Mouse (Mus musculus) neural tube, embryonic 14.5 days (tissue): Measurements from ENCODE around the gene 3425401B19Rik. TPM values are rescaled to one million over a fixed set of nuclear protein-coding genes. Genes with fewer than 3 reads are reported as not detected.
A peak's percentile ranks its signal among the peaks of the same experiment; 100 is the strongest.

Source experiments
- ATAC-seq: fragments of 200-750 bp; cut with Nextera tagmentation; 2 replicates; pipeline ENCODE4 v1.8.0; 2017; ENCODE audit warnings: low read depth, mild to moderate bottlenecking, moderate TSS enrichment, moderate library complexity
- H3K27ac ChIP-seq: fragments of 300-500 bp; sonication (generic); 2 replicates; pipeline ENCODE4 v1.5.1; 2014; ENCODE audit warnings: low read depth, mild to moderate bottlenecking, control low read depth, low read length, moderate library complexity, mixed read lengths
- H3K27me3 ChIP-seq: fragments of 300-500 bp; sonication (generic); 2 replicates; pipeline ENCODE4 v1.6.1; 2014; ENCODE audit warnings: low read length; ENCODE audit not compliant: control insufficient read depth, insufficient read depth
- H3K36me3 ChIP-seq: fragments of 300-500 bp; sonication (generic); 2 replicates; pipeline ENCODE4 v1.6.1; 2014; ENCODE audit warnings: low read length, mixed read lengths; ENCODE audit not compliant: control insufficient read depth, insufficient read depth
- H3K4me1 ChIP-seq: fragments of 300-500 bp; sonication (generic); 2 replicates; pipeline ENCODE4 v1.6.1; 2014; ENCODE audit warnings: low read length; ENCODE audit not compliant: control insufficient read depth, insufficient read depth
- H3K4me2 ChIP-seq: fragments of 300-500 bp; sonication (generic); 2 replicates; pipeline ENCODE4 v1.6.1; 2014; ENCODE audit warnings: mild to moderate bottlenecking, low read depth, low read length, control low read depth
- H3K4me3 ChIP-seq: fragments of 300-500 bp; sonication (generic); 2 replicates; pipeline ENCODE4 v1.5.1; 2014; ENCODE audit warnings: low read depth, low read length, control low read depth, mixed read lengths
- H3K9ac ChIP-seq: fragments of 300-500 bp; sonication (generic); replicated peaks from 2 replicates; pipeline ENCODE4 v1.6.1; 2014; ENCODE audit warnings: low read depth, mild to moderate bottlenecking, control low read depth, low read length, mixed read lengths
- H3K9me3 ChIP-seq: fragments of 300-500 bp; sonication (generic); 2 replicates; pipeline ENCODE4 v1.6.1; 2016; ENCODE audit warnings: low read length; ENCODE audit not compliant: control insufficient read depth
- WGBS: fragments of 180-500 bp; shearing (Covaris S2); extraction: QIAGEN DNeasy Blood & Tissue Kit; methylation state at CpG from one replicate; pipeline ENCODE4 v1.1.7; 2014; 5-methylcytosine and 5-hydroxymethylcytosine counted together
- polyA plus RNA-seq: library from polyadenylated mRNA; unstranded; fragments of >200 nt; fragmentation: Nextera tagmentation; extraction: Ambion mirVana; gene quantifications from 2 replicates; pipeline ENCODE4 v1.2.1, GENCODE M21; 2014

3425401B19Rik gene
- polyA plus RNA-seq, 1 experiment from 2014 or later: 0.21 TPM

DNA sequence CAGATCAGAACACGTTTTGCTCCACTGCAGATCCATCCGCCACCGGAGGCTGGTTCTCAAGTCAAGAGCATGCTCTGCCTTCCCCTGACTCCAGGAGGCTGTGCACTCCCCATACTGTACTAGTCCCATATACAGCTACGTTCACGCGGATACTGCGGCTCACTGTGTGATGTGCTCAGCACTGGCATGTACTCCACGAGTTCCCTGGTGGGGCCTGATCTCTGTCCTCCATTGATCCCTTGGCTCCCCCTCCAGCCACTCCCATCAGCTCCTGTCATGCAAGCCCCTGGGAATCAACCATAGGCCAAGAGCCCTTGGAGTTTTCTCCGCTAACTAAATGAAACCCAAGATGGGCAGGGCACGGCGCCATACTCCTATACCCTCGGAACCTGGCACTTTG, 2.6 kb downstream of the 3425401B19Rik start:
- no peaks in the 10 kb centered on the region for H3K9me3 ChIP-seq
- no peak overlapping the region for H3K9ac ChIP-seq
- no peak for ATAC-seq
- 98% methylated on average over 12 of the region's 12 CpGs for WGBS
- no peak overlapping the region for H3K27ac ChIP-seq
- H3K4me2 ChIP-seq: no peak overlapping the region
- H3K4me3 ChIP-seq: no peak overlapping the region
- H3K36me3 ChIP-seq: no peaks in the 10 kb centered on the region
- no peaks in the 10 kb centered on the region for H3K27me3 ChIP-seq
- H3K4me1 ChIP-seq: peaks cover 3% of the 10 kb centered on the region; the same call in 1 of the 2 replicates

DNA sequence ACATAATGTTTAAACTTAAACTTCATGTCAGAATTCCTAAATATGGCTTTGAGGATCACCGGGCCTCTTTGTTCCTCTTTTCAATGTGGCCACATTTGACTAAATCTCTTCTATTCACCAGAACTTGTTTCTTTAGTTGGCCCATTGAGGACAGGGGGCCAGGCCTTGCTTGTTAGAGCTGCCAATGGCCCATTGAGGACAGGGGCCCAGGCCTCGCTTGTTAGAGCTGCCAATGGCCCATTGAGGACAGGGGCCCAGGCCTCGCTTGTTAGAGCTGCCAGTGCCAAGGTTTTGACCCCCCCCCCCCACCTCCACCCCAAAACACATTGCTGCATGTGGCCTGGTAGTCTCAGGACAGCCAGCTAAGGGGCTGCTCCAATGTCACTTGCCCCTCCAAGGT, 3.5 kb downstream of the 3425401B19Rik start:
- no peaks in the 10 kb centered on the region for H3K27me3 ChIP-seq
- no peak overlapping the region for H3K27ac ChIP-seq
- ATAC-seq: no peak
- H3K36me3 ChIP-seq: no peaks in the 10 kb centered on the region
- H3K9ac ChIP-seq: no peak overlapping the region
- H3K9me3 ChIP-seq: no peaks in the 10 kb centered on the region
- 69% methylated on average over 3 of the region's 3 CpGs for WGBS
- peaks cover 3% of the 10 kb centered on the region; the same call in 1 of the 2 replicates for H3K4me1 ChIP-seq
- H3K4me3 ChIP-seq: no peak overlapping the region
- H3K4me2 ChIP-seq: no peak overlapping the region

DNA sequence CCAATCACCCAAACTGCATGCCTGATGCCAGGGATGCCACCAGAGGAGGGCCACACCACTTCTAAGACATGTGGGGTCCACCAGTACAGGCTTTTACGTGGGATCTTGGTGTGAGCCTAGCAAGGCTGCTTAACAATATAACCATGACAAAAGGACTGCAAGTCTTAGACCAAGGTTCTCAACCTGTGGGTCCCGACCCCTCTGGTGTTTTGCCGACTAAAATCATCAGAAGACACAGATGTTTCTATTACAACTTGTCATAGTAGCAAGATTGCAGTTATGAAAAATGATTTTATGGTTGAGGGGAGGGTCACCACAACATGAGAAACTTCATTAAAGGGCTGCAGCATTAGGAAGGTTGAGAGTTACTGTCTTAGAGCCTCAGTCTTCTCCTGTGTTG, 6.5 kb downstream of the 3425401B19Rik start:
- Histone ChIP-seq H3K9me3 (no peaks in the 10 kb centered on the region), H3K4me3 (no peak overlapping the region), H3K4me1 (no peaks in the 10 kb centered on the region), H3K36me3 (no peaks in the 10 kb centered on the region), H3K27me3 (no peaks in the 10 kb centered on the region), H3K9ac (no peak overlapping the region), H3K4me2 (no peak overlapping the region), H3K27ac (no peak overlapping the region)
- WGBS: 75% methylated on average over 3 of the region's 3 CpGs
- ATAC-seq: no peak

DNA sequence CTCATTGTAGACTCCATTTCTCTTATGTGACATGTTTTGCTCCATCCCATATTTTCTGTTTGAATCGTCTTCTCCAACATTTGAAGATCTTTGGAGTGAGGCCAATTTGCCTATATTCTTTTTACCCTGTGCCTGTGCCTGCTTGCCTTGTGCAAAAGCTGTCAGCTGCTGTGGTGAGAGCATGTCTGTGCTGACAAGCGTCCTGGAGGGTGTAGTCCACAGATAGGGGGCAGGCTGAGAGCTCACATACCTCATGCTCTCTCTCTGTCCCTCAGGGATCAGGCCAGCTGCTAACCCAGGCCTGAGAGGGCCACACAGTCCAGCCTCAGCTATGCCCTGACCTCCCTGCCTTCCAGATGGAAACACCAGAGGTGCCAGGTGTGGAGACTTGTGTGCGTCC, 11.9 kb downstream of the 3425401B19Rik start:
- Histone ChIP-seq H3K36me3 (no peaks in the 10 kb centered on the region), H3K9ac (no peak overlapping the region), H3K4me1 (no peaks in the 10 kb centered on the region), H3K4me3 (no peak overlapping the region), H3K27ac (no peak overlapping the region), H3K9me3 (no peaks in the 10 kb centered on the region), H3K4me2 (no peak overlapping the region), H3K27me3 (no peaks in the 10 kb centered on the region)
- no peak for ATAC-seq
- WGBS: 59% methylated on average over 3 of the region's 3 CpGs

DNA sequence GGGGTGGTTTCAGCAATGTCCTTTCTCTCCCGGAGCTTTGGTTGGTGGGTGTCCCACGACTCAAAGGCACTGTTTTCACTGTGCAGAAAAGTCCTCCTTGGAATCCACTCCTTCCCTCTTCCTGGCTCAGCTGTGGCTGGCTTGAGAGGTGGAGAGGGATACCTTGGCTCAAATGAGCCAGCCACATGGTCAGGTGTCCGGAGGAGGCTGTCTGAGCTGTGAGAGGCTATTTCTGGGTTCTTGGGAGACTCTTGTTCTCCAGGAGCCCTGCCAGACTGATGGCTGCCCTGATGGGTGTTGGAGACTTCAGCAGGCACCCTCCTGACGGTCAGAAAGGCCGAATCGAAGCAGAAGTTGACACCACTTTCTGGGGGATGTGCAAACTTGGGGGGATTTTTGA, 22.0 kb downstream of the 3425401B19Rik start:
- Histone ChIP-seq H3K9ac (no peak overlapping the region), H3K4me3 (no peak overlapping the region), H3K9me3 (no peaks in the 10 kb centered on the region), H3K27ac (no peak overlapping the region), H3K4me2 (no peak overlapping the region), H3K36me3 (no peaks in the 10 kb centered on the region), H3K27me3 (no peaks in the 10 kb centered on the region), H3K4me1 (no peaks in the 10 kb centered on the region)
- no peak for ATAC-seq
- WGBS: 91% methylated on average over 6 of the region's 6 CpGs

DNA sequence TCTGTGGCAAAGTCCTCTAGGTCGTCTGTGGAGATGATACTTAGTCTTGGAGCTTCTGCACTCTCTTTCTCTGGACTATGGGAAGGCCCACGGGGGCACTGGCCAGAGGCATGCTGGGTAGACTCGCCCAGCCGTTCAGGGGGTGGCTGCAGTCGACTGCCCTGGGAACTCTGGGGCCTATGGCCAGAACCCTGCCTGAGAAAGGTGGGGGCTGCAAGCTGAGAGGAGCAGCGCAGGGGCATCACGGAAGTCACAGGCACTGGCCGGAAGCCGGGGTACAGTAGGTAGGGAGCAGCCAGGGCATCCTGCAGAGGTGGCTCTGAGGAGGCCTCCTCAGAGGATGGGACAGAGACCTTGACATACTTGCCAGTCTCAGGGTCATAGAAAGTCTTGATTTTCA, 25.3 kb downstream of the 3425401B19Rik start:
- Histone ChIP-seq H3K9me3 (no peaks in the 10 kb centered on the region), H3K36me3 (no peaks in the 10 kb centered on the region), H3K27ac (no peak overlapping the region), H3K27me3 (no peaks in the 10 kb centered on the region), H3K9ac (no peak overlapping the region), H3K4me3 (no peak overlapping the region), H3K4me2 (no peak overlapping the region), H3K4me1 (no peaks in the 10 kb centered on the region)
- no peak for ATAC-seq
- WGBS: 85% methylated on average over 9 of the region's 9 CpGs

DNA sequence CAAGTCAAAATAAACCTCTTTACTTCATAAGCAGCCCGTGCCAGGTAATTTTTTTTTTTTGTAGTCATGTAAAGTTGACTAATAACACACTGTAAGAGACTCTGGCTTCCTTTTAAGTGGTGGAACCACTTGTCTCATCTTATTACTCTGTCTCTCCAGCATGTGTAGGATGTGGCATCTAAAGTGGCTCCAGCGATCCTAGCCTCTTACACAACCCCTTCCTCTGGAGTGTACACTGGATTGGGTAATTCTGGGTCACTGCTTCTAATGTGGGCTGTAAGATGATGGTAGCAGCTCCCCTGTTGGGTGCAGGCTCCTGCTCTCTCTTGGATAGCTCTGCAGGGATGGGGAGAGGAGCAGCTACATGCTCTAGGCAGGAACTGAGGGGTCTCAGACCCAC, 46.6 kb downstream of the 3425401B19Rik start:
- 86% methylated on average over 2 of the region's 2 CpGs for WGBS
- H3K27ac ChIP-seq: no peak overlapping the region
- ATAC-seq: no peak
- no peaks in the 10 kb centered on the region for H3K9me3 ChIP-seq
- no peak overlapping the region for H3K9ac ChIP-seq
- no peaks in the 10 kb centered on the region for H3K4me1 ChIP-seq
- H3K4me3 ChIP-seq: no peak overlapping the region
- H3K4me2 ChIP-seq: no peak overlapping the region
- H3K36me3 ChIP-seq: no peaks in the 10 kb centered on the region
- no peaks in the 10 kb centered on the region for H3K27me3 ChIP-seq

DNA sequence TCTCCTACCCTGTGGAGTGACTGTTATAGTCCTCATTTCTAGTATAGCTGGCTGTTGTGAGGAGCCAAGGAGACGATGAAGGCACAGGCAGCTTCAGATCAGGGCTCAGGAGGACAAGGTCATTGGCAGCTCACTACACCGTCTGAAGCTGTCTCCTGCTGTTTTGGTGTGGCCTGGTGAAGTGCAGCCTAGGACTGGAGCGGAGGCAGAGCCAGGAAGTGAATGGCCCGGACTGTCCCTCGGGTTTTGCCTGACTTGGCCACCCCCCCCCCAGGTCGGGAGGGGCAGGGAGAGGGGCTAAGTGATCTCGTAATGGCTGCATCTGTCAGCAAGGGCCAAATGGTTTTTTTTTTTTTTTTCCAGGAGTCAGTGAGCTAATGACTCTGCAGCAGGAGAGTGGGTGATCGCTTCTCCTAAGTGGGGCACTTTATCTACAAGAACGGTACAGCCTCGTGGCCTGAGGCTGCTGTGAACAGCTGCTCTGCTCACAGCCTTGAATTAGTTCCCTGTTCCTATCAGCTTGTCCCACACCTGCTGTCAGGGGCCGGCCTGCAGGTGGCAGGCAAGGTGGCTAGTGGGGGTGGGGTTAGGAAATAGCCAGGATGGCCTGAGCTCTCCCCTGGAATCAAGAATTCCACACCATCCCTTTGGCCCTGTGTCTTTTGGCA, 50.9 kb downstream of the 3425401B19Rik start:
- no peaks in the 10 kb centered on the region for H3K4me1 ChIP-seq
- H3K27me3 ChIP-seq: no peaks in the 10 kb centered on the region
- peak; percentile 56 for ATAC-seq
- H3K36me3 ChIP-seq: no peaks in the 10 kb centered on the region
- H3K4me2 ChIP-seq: no peak overlapping the region
- H3K9me3 ChIP-seq: no peaks in the 10 kb centered on the region
- no peak overlapping the region for H3K27ac ChIP-seq
- no peak overlapping the region for H3K9ac ChIP-seq
- WGBS: 24% methylated on average over 11 of the region's 11 CpGs
- H3K4me3 ChIP-seq: no peak overlapping the region

DNA sequence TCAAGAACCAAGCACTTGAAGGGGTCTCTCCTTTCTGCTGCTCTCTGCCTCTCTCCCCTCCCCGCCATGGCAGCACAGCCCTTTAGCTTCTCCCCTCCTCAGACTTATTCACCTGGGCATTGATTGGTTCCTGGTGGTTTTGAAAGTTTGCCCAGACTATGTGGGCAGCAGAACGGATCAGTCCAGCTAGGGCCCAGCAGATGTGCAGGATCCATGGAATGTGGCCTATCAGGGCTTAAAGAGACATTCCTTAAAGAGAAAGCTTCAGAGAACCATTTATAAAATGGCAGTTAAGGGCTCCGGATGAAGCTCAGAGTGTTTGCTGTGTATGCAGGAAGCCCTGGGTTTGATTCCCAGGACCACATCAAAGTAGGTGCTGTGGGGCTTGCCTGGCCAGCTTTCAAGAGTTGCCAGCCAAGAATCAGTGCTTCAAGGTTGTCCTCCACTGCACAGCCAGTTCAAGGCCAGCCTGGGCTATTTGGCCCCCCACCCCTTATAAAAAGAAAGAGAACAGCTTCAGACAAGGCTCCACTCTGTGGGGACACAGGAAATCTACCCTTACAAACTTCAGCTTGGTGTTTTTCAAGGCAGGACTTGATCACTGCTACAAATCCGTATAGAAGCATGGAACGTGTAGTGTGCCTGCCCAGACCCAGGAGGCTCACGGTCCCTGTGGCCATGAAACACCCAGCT, 52.0 kb downstream of the 3425401B19Rik start:
- Histone ChIP-seq H3K4me2 (no peak overlapping the region), H3K9ac (no peak overlapping the region), H3K27ac (no peak overlapping the region), H3K27me3 (no peaks in the 10 kb centered on the region), H3K9me3 (no peaks in the 10 kb centered on the region), H3K4me1 (no peaks in the 10 kb centered on the region), H3K4me3 (no peak overlapping the region), H3K36me3 (no peaks in the 10 kb centered on the region)
- WGBS: 87% methylated on average over 6 of the region's 6 CpGs
- no peak for ATAC-seq
